Mouse (Mus musculus) urinary bladder, postnatal 14 days (tissue): ENCODE measurements at regions not wholly inside any gene's neighbourhood (a gene's known extent, or its start where the extent isn't known, plus 50 kb on each side); places are given as distances from the start of the nearest gene placed in this dataset.

Source experiments
- DNase-seq: peaks from one replicate; pipeline ENCODE4 v3.0.0; 2021; ENCODE audit warnings: low spot score

DNA sequence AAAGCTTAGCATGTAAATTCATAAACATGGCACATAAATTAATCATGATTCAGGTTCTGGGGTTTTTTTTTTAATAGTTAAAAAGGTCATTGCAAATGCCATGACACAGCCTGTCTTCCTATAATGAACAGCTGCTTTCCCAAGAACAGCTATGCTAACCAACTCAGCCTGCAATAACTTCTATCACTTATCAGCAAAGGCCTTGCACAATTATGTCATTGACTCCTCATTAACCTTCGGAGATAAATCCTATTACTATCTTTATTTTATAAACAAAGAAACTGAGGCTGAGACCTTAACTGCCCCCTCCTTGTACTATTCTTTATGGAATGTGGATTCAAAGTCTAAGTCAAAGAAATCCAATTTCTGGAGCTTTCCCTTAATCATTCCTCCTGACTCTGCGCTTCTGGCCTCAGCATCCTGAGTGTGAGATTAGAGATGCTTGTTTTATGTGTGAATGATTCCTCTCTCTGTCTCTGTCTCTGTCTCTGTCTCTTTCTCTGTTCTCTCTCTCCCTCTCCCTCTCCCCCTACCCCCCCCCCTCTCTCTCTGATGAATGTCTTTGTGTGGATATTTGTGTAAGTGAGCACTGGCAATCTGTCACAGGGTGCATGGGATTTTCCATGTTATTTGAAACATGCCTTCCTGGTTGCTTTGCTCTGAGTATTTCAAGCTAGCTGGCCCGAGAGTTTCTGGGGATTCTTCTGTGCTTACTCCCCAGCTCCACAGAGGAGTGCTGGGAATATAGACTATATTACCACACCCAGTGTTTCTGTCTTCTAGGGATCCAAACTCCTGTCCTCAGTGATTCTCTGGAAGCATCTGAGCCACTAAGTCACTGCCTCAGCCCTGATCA is 243.1 kb upstream of the Il12b start:
- DNase-seq, result no peak

GRCm38 (mm10) chr11:44158236-44158635 is 241.6 kb upstream of the Il12b start:
- no peak for DNase-seq

DNA sequence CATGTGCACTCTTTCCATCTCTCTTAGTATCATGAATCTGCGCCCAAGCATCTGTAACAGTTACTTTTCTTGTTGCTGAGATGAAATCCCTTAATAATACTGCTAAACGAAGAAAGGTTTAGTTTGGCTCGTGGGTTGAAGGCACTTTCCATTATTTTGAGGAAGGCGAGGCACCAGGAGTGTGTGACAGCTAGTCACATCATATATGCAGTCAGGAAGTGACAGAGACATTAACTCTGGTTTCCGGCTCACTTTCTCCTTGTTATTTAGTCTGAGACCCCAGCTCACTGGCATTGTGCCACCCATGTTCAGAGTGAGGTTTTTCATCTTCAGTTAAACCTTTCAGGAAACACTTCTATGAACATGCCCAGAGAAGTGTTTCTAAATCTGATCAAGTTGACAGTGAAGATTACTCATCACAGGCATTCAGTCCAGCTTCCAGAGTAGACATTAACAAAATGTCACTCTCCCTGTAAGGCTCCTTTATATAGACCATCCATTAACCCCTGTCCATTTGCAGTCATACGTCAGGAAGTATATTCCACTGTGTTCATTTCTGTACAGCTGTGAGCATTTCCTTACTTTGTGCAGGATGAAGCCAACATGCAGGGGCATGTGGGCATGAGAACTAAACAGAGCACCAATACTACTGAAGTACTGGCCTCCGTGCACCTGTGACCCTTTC is 238.0 kb upstream of the Il12b start:
- DNase-seq, result no peak

DNA sequence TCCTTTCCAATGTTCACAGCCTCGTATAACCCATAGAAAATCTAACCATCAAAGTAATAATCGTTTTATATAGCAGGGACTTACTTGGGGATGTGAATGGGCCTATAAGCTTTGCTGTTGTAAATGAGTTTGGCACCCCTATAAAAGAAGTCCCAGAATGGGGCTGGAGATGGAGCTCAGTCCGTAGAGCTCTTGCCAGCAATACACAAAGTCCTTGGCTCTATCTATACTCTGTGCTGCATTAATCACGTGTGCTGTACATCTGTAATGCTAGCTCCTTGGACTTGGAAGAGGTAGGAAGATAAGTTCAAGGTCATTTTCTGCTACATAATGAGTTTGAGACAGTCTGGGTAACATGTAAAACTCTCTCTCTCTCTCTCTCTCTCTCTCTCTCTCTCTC is 236.8 kb upstream of the Il12b start:
- no peak for DNase-seq

DNA sequence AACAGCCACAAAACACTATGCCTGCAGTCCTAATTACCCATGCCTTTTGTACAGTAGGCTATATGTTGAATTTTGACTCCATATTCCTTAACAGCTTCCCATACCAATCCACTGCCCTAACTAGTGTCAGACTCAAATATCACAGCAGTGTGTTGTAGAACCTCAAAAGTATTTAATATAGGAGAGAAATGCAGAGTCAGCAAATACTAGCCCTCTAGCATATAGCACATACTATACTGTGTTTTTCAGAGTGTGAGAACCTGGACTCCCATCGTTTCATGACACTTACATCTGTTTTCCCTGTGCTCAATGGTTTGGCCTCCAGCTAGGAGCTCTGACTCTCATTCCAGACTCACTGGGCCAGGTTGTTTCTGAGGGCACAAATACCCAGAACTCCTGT is 236.1 kb upstream of the Il12b start:
- DNase-seq, result no peak

DNA sequence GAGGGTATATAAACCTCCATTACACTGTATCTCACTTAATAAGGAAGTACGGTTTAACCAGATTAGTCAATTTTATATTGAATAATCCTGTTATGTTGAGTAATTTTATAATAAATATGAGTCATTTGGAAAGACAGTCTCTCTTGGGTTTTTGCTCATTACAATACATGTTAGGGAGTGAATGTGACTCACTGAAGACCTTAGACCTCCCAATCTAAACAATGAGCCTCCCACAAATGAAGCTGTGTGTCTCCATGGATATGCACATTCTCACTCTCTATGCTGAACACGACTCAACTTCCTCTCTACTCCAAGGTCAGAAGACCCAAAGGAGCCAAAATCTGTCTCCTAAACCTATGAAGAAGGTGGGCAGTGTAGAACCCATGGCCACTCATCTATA is 235.7 kb upstream of the Il12b start:
- no peak for DNase-seq

- no peak for DNase-seq
Measured at GRCm38 (mm10) chr11:44167724-44168500, 232.0 kb upstream of the Il12b start.

GRCm38 (mm10) chr11:44172478-44172877 is 227.4 kb upstream of the Il12b start:
- DNase-seq, result peak; percentile 23

- DNase-seq, result no peak
Measured at GRCm38 (mm10) chr11:44173196-44173595, 226.7 kb upstream of the Il12b start.

DNA sequence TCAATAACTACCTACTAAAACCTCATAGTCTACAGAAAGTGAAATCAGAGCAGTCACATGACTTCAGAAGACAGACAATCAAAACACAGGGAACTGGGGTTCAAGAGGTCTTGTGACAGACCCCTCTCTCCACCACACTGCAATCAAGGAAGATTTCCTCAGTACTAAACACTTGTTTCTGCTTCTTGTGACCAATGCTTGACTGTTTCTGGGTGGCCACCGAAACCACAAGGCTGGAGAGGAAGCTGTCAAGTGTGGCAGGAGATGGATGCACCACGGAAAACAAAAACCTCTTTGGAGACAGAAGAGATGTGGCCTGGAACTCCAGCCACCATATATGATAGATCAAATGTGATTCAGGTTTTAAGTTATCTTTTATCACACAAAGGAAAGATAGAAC is 225.3 kb upstream of the Il12b start:
- DNase-seq, result no peak

DNA sequence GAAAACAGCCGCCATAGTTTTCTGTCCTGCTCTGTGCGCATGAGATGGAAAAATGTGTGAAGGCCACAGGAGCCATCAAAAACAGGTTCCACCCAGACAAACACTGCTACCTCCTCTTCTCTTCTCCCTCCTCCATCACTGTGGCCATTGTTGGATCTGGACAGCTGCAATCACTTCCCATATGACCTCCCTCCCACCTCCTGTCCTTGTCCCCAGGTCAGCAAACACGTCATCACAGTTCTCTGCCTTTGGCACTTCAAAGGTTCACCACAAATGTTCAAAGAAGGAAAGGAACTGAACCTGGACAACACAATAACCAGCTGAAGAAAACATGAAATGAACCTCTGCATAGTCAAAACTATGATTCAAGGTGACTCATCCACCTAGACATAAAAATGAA is 220.2 kb upstream of the Il12b start:
- no peak for DNase-seq

DNA sequence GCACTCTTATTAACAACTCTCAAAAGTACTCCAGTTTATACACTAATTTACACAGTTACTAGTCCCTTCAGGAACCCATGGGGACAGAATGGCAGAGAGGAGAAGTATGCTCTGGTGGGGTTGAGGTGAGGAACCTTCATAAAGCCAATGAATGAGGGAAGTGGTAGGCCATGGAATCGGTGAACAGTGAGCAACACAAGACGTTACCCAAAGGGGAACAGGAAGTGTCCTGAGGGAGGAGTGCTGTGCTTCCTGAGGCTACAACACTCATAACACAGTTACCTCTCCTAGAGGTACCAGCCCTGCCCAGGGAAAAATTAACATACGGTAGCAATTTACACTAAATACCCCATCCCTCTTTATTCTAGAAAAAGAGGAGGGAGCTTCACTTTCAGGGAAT is 216.0 kb upstream of the Il12b start:
- DNase-seq, result no peak

DNA sequence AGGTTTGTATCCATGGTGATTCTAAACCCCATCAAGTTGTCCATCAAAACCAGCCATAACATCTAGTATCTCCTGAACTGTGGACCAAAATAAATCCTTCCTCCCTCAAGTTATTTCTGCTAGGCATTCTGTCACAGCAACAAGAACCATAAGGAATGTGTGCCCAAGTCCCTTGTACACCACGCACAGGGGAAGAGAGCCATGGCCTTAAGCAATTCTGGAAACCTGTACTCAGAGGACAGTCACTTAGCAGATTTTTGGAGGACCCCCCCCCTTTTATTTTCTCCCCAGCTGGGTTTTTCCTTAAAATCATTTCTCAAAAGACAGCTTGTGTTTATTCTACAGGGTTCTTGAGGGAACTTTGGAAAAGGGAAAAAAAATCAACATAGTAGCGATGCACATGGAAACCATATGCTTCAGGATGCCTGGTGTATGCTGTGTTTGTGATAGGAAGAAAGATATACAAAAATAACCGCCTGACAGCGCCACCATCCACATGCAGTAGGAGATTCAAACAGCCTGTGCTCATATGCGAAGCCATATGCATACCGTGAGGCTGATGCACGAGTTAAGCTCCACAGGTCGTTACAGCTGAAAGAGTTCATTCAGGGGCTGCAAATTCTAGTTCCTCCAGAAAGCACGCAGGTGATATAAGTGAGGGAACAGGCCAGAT is 214.5 kb upstream of the Il12b start:
- no peak for DNase-seq

GRCm38 (mm10) chr11:44188202-44188601 is 211.7 kb upstream of the Il12b start:
- no peak for DNase-seq

DNA sequence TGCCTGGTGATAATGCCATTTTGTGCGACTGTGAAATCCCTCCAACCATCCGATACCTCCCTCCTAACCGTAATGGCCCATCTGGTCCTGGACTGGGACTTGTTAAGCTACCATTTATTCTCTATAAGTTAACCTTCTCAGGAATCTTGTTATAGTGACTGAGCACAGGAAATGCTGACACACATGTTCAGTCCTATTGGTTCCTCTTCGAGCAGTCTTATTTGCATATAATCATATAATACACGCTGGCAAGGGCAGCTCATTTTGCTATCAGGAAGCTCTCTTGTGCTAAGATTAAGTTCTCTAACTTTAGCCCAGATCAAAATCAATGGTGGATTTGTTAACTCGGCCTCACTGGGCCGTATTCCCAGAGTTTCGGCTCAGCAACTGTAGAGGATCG is 206.1 kb upstream of the Il12b start:
- DNase-seq, result no peak

DNA sequence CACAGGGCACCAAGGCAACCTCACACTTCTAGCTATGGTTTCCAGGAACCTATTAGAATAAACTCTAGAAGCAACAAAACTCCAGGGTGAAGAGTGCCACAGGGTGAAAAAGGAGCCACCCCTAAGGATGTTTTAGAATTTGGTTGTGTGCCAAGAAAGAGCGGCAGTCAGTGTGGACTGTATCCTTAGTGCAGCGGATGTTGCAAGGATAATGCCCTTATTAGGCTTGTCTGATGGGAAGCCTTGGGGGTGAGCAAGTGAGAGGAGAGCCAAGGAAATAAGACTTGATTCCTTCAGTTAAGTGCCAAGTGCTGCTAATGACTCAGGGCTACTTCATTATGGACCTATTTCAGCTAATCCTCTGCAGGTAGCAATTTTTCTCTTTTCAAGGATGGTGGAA is 197.1 kb upstream of the Il12b start:
- no peak for DNase-seq

DNA sequence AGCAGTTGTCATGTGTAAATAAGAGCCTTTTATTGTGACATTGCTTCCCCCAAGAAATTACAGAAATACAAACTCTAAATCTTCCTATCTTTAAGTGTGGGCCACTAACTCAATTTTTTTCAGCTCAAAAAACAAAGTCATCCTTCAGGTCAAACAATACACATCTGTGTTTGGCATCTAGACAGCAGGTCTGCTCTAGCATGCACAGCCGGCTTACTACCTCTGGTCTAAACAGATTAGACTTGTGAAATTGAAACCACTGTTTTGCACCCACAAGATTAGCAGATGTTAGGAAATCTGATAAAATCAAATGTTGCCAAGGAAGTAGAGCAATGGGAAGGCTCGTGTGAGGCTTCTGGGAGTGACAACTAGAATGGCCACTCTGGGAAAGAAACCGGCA is 195.5 kb upstream of the Il12b start:
- no peak for DNase-seq

GRCm38 (mm10) chr11:44206866-44207265 is 193.0 kb upstream of the Il12b start:
- DNase-seq, result no peak

DNA sequence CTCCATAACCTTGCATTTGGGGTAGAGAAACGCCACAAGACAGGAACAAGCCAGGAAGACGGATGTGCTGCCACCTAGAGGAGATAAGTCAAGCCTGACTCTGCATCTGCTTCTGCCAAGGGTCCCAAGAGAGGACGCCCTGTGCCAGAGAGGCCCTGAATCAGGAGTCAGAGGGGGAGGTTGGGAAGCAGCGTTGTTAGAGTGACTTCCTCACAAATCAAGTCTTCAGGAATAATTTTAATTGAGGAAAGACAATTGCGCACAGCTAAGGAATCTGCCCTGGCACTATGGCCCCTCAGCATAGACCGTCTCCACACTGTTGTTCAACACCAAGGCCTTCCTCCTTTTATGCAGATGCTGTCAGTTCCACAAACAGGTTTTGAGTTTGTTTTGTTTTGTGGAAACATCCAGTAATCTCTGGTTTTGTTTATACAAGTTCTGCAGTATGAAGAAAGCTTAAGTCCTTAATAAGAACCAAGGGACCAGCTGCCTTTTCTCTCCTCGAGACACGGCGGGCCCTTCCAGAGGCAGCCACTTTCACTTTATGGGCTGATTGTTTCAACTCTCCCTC is 187.9 kb upstream of the Il12b start:
- DNase-seq, result peak; percentile 50

- no peak for DNase-seq
Measured at GRCm38 (mm10) chr11:44214095-44214494, 185.8 kb upstream of the Il12b start.

GRCm38 (mm10) chr11:44216346-44216745 is 183.5 kb upstream of the Il12b start:
- DNase-seq, result no peak

GRCm38 (mm10) chr11:44219971-44220370 is 179.9 kb upstream of the Il12b start:
- no peak for DNase-seq
